Mouse (Mus musculus): ENCODE measurements around the gene Gpbp1. TPM values are rescaled to one million over a fixed set of nuclear protein-coding genes. Genes with fewer than 3 reads are reported as not detected.

The Gpbp1 gene
- polyA plus RNA-seq, 1 experiment from 2014 or later: 33.5 TPM

DNA sequence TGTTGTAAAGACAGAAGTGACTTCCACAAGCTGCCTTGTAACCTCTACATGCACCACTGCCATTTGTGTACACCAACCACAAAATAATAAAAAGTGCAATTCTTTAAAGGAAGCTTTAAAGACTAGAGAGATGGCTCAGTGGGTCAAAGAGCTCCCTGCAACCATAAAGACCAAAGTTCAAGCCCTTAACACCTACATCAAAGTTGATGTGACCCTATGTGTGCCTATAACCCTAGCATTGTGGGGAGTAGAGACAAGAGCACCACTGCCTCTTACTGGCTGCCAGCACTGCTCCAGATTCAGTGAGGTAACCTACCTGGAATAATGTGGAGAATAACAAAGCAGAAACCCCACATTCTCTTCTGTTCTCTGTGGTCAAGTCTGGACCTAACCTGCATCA lies 45.6 kb downstream of the Gpbp1 start:
- no peak for TF ChIP-seq EP300 (optimal IDR thresholded peaks at IDR 0.05)
- no peak for TF ChIP-seq CTCF (IDR thresholded peaks at IDR 0.05; ENCODE audit: low read depth)
- DNase-seq (ENCODE audit: low spot score) (no peak), ATAC-seq (ENCODE audit: low FRiP score, low TSS enrichment) (no peak)
- Histone ChIP-seq H3K27me3 (ENCODE audit: control insufficient read depth, insufficient read depth, low read length) (no peaks in the 10 kb centered on the region), H3K9me3 (ENCODE audit: control insufficient read depth, low read length) (no peaks in the 10 kb centered on the region), H3K9ac (ENCODE audit: low read length) (no peak overlapping the region), H3K27ac (replicated peaks) (no peak overlapping the region), H3K4me1 (replicated peaks; ENCODE audit: control insufficient read depth, insufficient read depth) (no peaks in the 10 kb centered on the region), H3K4me3 (ENCODE audit: low read depth, low read length) (no peak overlapping the region), H3K36me3 (ENCODE audit: control insufficient read depth, insufficient read depth, low read length) (peaks cover 4% of the 10 kb centered on the region), H3K4me2 (replicated peaks; ENCODE audit: low read depth) (no peak overlapping the region)

DNA sequence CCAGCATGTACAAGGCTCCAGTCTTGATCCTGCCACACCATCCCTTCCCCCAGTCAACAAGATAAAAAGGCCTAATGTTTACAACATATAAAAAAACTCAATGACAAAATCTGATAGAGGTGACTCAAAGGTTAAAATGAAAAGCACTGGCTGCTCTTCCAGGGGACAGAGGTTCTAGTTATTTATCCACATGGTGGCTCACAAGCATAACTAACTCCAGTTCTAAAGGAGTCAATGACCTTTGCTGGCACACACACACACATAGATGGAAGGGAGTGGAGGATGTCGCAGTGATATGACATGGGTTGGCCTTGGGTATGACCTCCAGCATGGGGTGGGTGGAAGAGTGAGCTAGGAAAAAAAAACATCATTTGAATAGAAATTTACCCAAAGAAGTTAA lies 58.7 kb downstream of the Gpbp1 start:
- peaks cover 10% of the 10 kb centered on the region; the same call in 1 of the 2 replicates for H3K36me3 ChIP-seq (ENCODE audit: control insufficient read depth, insufficient read depth, low read length)
- H3K27ac ChIP-seq (replicated peaks): no peak overlapping the region
- no peak for ATAC-seq (ENCODE audit: low FRiP score, low TSS enrichment)
- H3K27me3 ChIP-seq (ENCODE audit: control insufficient read depth, insufficient read depth, low read length): no peaks in the 10 kb centered on the region
- no peak for TF ChIP-seq EP300 (optimal IDR thresholded peaks at IDR 0.05)
- TF ChIP-seq CTCF (IDR thresholded peaks at IDR 0.05; ENCODE audit: low read depth): no peak
- H3K4me3 ChIP-seq (ENCODE audit: low read depth, low read length): no peak overlapping the region
- H3K9ac ChIP-seq (ENCODE audit: low read length): no peak overlapping the region
- H3K4me2 ChIP-seq (replicated peaks; ENCODE audit: low read depth): no peak overlapping the region
- DNase-seq (ENCODE audit: low spot score): no peak
- no peaks in the 10 kb centered on the region for H3K9me3 ChIP-seq (ENCODE audit: control insufficient read depth, low read length)
- WGBS: 76% methylated on average over 1 of the region's 1 CpGs
- no peaks in the 10 kb centered on the region for H3K4me1 ChIP-seq (replicated peaks; ENCODE audit: control insufficient read depth, insufficient read depth)

DNA sequence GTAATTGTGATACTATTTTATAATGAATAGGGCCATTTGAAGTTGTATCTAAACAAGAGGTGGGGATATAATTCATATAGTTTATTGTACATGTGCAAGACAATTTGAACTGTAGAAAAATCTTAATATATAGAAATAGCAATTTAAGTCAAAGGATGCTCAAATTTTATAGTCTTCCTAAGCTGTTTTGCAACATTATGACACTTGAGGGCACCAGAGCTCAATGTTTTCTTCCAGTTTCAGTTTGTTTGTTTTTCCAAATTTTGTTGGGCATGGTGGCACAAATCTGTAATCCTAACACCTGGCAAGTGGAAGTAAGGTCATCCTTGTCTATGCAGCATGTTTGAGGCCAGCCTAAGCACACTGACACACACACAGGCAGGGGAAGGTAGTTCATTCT lies 68.6 kb downstream of the Gpbp1 start:
- ATAC-seq (ENCODE audit: low FRiP score, low TSS enrichment) (no peak), DNase-seq (ENCODE audit: low spot score) (no peak)
- H3K9me3 ChIP-seq (ENCODE audit: control insufficient read depth, low read length): no peaks in the 10 kb centered on the region
- no peak overlapping the region for H3K9ac ChIP-seq (ENCODE audit: low read length)
- no peaks in the 10 kb centered on the region for H3K4me1 ChIP-seq (replicated peaks; ENCODE audit: control insufficient read depth, insufficient read depth)
- H3K27me3 ChIP-seq (ENCODE audit: control insufficient read depth, insufficient read depth, low read length): no peaks in the 10 kb centered on the region
- H3K36me3 ChIP-seq (ENCODE audit: control insufficient read depth, insufficient read depth, low read length): peaks cover 3% of the 10 kb centered on the region; the same call in 1 of the 2 replicates
- H3K4me3 ChIP-seq (ENCODE audit: low read depth, low read length): no peak overlapping the region
- no peak overlapping the region for H3K4me2 ChIP-seq (replicated peaks; ENCODE audit: low read depth)
- H3K27ac ChIP-seq (replicated peaks): no peak overlapping the region
- TF ChIP-seq EP300 (optimal IDR thresholded peaks at IDR 0.05) (no peak), CTCF (IDR thresholded peaks at IDR 0.05; ENCODE audit: low read depth) (peak; percentile 49)

DNA sequence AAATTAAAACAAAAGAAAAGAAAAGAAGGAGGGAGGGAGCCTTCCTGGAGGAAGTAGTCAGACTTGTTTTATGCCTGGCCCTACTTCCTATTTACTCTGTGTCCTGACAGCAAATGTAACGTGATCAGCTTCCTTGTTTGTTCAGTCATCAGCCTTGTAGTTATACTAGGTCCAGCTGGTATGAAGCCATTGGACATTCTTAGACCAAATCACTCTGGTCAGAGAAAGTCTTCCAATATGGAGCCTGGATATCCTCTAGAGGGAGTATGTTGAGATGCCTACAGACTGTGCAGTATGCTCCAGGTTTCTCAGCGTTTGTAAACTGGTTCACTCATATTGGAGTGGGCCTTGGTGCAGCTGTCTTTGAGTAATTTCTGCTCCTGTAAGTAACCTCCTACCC lies 71.8 kb downstream of the Gpbp1 start:
- Histone ChIP-seq H3K27me3 (ENCODE audit: control insufficient read depth, insufficient read depth, low read length) (no peaks in the 10 kb centered on the region), H3K4me1 (replicated peaks; ENCODE audit: control insufficient read depth, insufficient read depth) (no peaks in the 10 kb centered on the region), H3K4me2 (replicated peaks; ENCODE audit: low read depth) (no peak overlapping the region), H3K27ac (replicated peaks) (no peak overlapping the region), H3K9ac (ENCODE audit: low read length) (no peak overlapping the region), H3K4me3 (ENCODE audit: low read depth, low read length) (no peak overlapping the region), H3K9me3 (ENCODE audit: control insufficient read depth, low read length) (no peaks in the 10 kb centered on the region), H3K36me3 (ENCODE audit: control insufficient read depth, insufficient read depth, low read length) (no peaks in the 10 kb centered on the region)
- ATAC-seq (ENCODE audit: low FRiP score, low TSS enrichment) (peak; percentile 85), DNase-seq (ENCODE audit: low spot score) (no peak)
- WGBS: 46% methylated on average over 2 of the region's 2 CpGs
- no peak for TF ChIP-seq EP300 (optimal IDR thresholded peaks at IDR 0.05)
- peak; percentile 27; the same call in 1 of the 2 replicates for TF ChIP-seq CTCF (IDR thresholded peaks at IDR 0.05; ENCODE audit: low read depth)

DNA sequence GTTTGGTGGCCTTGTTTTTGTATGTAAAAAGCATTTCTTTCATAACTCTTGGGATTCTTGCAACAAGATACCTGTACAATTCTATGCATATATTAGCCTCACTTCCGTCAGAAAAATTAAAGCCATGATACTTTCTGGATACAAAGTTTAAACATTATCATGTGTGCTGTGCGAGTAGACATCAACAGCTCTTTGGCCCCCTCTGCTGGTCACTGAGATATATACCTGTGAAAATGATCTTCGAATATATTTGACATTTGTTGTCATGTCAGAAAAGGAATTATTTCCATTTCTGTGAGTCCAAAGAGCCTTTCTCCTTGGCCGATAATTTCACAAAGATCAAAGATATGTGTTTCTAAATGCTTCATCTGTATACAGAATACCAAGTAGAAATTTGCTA lies 76.8 kb downstream of the Gpbp1 start:
- peak; percentile 86 for TF ChIP-seq CTCF (IDR thresholded peaks at IDR 0.05; ENCODE audit: low read depth)
- TF ChIP-seq EP300 (optimal IDR thresholded peaks at IDR 0.05): no peak

DNA sequence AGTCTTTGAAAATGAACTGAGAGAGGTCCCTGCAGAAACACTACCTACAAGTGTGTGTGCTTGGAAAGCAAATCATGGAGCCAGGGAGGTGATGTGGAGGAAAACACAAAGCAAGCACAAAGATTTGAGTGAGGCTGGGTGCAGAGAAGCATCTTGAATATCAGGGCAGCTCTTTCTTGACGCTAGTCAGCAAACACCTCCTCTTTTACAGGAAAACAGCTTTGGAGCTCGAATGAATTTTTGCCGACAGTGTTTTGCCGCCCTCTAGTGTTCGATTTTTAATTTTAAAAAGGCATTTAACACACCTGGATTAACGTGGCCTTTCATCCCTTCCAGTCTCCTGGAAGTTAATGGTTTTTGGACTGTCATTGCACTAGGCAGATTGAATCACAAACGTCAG lies 79.1 kb downstream of the Gpbp1 start:
- peak; percentile 90 for TF ChIP-seq CTCF (IDR thresholded peaks at IDR 0.05; ENCODE audit: low read depth)
- no peak for TF ChIP-seq EP300 (optimal IDR thresholded peaks at IDR 0.05)
- peak; percentile 30 for DNase-seq (ENCODE audit: low spot score)

More for the DNA sequence above, 76.8 kb downstream of the Gpbp1 start:
- Histone ChIP-seq H3K4me2 (replicated peaks; ENCODE audit: low read depth) (no peak overlapping the region), H3K36me3 (ENCODE audit: control insufficient read depth, insufficient read depth, low read length) (no peaks in the 10 kb centered on the region), H3K9ac (ENCODE audit: low read length) (no peak overlapping the region), H3K4me3 (ENCODE audit: low read depth, low read length) (no peak overlapping the region), H3K9me3 (ENCODE audit: control insufficient read depth, low read length) (no peaks in the 10 kb centered on the region), H3K27me3 (ENCODE audit: control insufficient read depth, insufficient read depth, low read length) (no peaks in the 10 kb centered on the region), H3K4me1 (replicated peaks; ENCODE audit: control insufficient read depth, insufficient read depth) (no peaks in the 10 kb centered on the region), H3K27ac (replicated peaks) (no peak overlapping the region)
- DNase-seq (ENCODE audit: low spot score) (peak; percentile 57), ATAC-seq (ENCODE audit: low FRiP score, low TSS enrichment) (no peak)
- WGBS: 25% methylated on average over 4 of the region's 4 CpGs

More for the DNA sequence above, 79.1 kb downstream of the Gpbp1 start:
- Histone ChIP-seq H3K27ac (replicated peaks) (no peak overlapping the region), H3K4me1 (replicated peaks; ENCODE audit: control insufficient read depth, insufficient read depth) (no peaks in the 10 kb centered on the region), H3K9me3 (ENCODE audit: control insufficient read depth, low read length) (no peaks in the 10 kb centered on the region), H3K4me2 (replicated peaks; ENCODE audit: low read depth) (no peak overlapping the region), H3K36me3 (ENCODE audit: control insufficient read depth, insufficient read depth, low read length) (no peaks in the 10 kb centered on the region), H3K9ac (ENCODE audit: low read length) (no peak overlapping the region), H3K27me3 (ENCODE audit: control insufficient read depth, insufficient read depth, low read length) (no peaks in the 10 kb centered on the region), H3K4me3 (ENCODE audit: low read depth, low read length) (no peak overlapping the region)
- no peak for ATAC-seq (ENCODE audit: low FRiP score, low TSS enrichment)
- WGBS: 1% methylated on average over 7 of the region's 7 CpGs
